Mouse (Mus musculus): ENCODE data around the gene Efcab2. TPM values are rescaled to one million over a fixed set of nuclear protein-coding genes. Genes with fewer than 3 reads are reported as not detected.

Efcab2 gene
- polyA plus RNA-seq, 1 experiment from 2014 or later = 3.3 TPM

- Histone ChIP-seq H3K27me3 (ENCODE audit: insufficient read depth, low read length) (peaks cover 15% of the 10 kb centered on the region), H3K9me3 (ENCODE audit: low read depth, low read length) (no peaks in the 10 kb centered on the region), H3K9ac (peak overlapping the region; percentile 62), H3K4me2 (peak overlapping the region; percentile 100), H3K36me3 (ENCODE audit: insufficient read depth) (no peaks in the 10 kb centered on the region), H3K27ac (ENCODE audit: low read depth) (no peak overlapping the region), H3K4me1 (ENCODE audit: insufficient read depth) (peaks cover 7% of the 10 kb centered on the region; the same call in 1 of the 2 replicates), H3K4me3 (ENCODE audit: low read depth, low read length) (peak overlapping the region; percentile 60)
- ATAC-seq (ENCODE audit: insufficient read depth) = peak; percentile 23; the same call in 1 of the 2 replicates
- WGBS = under 1% methylated on average over 62 of the region's 62 CpGs
- DNase-seq = peak; percentile 89
- peak; percentile 74 for TF ChIP-seq CTCF (IDR thresholded peaks at IDR 0.05; ENCODE audit: low read depth)
Observed at GRCm38 (mm10) chr1:178530301-178531078, 124.6 kb downstream of the Efcab2 start.

Small RNA genes lying within 50 kb of the gene (microRNA-seq; reads per million reads assigned to microRNA genes)
- not detected for gene Gm27458 (ENCODE audit: borderline number of aligned reads)

Other genes with a start within 250 kb of the Efcab2 start
- 24.7 and 26.1 TPM in 2 replicates for gene Desi2, start 218.7 kb upstream of the Efcab2 start, polyA plus RNA-seq (2014; fragmentation: Nextera tagmentation; extraction: Ambion mirVana)
- gene Cox20, start 87.0 kb upstream of the Efcab2 start, polyA plus RNA-seq (2014; fragmentation: Nextera tagmentation; extraction: Ambion mirVana) = 124 and 135 TPM in 2 replicates
- 593 and 647 TPM in 2 replicates for gene Hnrnpu, start 68.3 kb upstream of the Efcab2 start, polyA plus RNA-seq (2014; fragmentation: Nextera tagmentation; extraction: Ambion mirVana)
- 1.5 and 2.2 TPM in 2 replicates for gene Kif26b, start 123.0 kb downstream of the Efcab2 start, polyA plus RNA-seq (2014; fragmentation: Nextera tagmentation; extraction: Ambion mirVana)

Measured in lung, embryonic 14.5 days (tissue).